Mouse (Mus musculus) C2C12 (cell line): ENCODE measurements around the gene Tlr5. TPM values are rescaled to one million over a fixed set of nuclear protein-coding genes. Genes with fewer than 3 reads are reported as not detected.

Experiments used
- H3K27me3 ChIP-seq: one replicate; pipeline ENCODE4 v1.6.1; 2011; ENCODE audit not compliant: control insufficient read depth, insufficient read depth, insufficient read length
- H3K36me3 ChIP-seq: one replicate; pipeline ENCODE4 v1.6.1; 2011; ENCODE audit not compliant: control insufficient read depth, insufficient read depth
- H3K4me3 ChIP-seq: one replicate; pipeline ENCODE4 v1.5.1; 2011; ENCODE audit warnings: mild to moderate bottlenecking, control low read depth; ENCODE audit not compliant: poor library complexity, insufficient read depth, severe bottlenecking
- H3K79me2 ChIP-seq: one replicate; pipeline ENCODE4 v1.6.1; 2011; ENCODE audit not compliant: control insufficient read depth, insufficient read depth
- H3K79me3 ChIP-seq: one replicate; pipeline ENCODE4 v1.6.1; 2011; ENCODE audit warnings: low read depth, control low read depth
- H3ac ChIP-seq: one replicate; pipeline ENCODE3; 2011; ENCODE audit warnings: low read depth; ENCODE audit not compliant: control insufficient read depth, insufficient read length
- CEBPB ChIP-seq: IDR thresholded peaks from one replicate; pipeline ENCODE4 v1.6.1; 2011; ENCODE audit warnings: low read depth, mild to moderate bottlenecking, control low read depth, moderate library complexity
- CTCF ChIP-seq: IDR thresholded peaks from one replicate; pipeline ENCODE4 v1.5.1; 2011; ENCODE audit not compliant: control insufficient read depth, insufficient read depth, insufficient read length
- FOSL1 ChIP-seq: IDR thresholded peaks from one replicate; pipeline ENCODE4 v1.8.0; 2011; ENCODE audit warnings: mild to moderate bottlenecking, low read length; ENCODE audit not compliant: poor library complexity, insufficient read depth, severe bottlenecking
- MAX ChIP-seq: IDR thresholded peaks from one replicate; pipeline ENCODE4 v1.6.1; 2011; ENCODE audit warnings: mild to moderate bottlenecking, control low read depth
- MYOD1 ChIP-seq: IDR thresholded peaks from one replicate; pipeline ENCODE4 v1.6.1; 2011; ENCODE audit warnings: low read depth; ENCODE audit not compliant: control insufficient read depth, insufficient read length
- MYOG ChIP-seq: IDR thresholded peaks from one replicate; pipeline ENCODE4 v1.6.1; 2011; ENCODE audit not compliant: control insufficient read depth, insufficient read length; ENCODE audit errors: extremely low read depth
- USF1 ChIP-seq: IDR thresholded peaks from one replicate; pipeline ENCODE4 v1.6.1; 2011; ENCODE audit warnings: low read depth, mild to moderate bottlenecking, control low read depth, moderate library complexity
- polyA plus RNA-seq: library from polyadenylated mRNA; unstranded; fragments of >200 nt; fragmentation: generic; extraction: Trizol; gene quantifications from one replicate; pipeline ENCODE4 v1.2.1, GENCODE M21; 2012; ENCODE audit warnings: missing spikeins

The Tlr5 gene
- polyA plus RNA-seq, 1 experiment: not detected

- Histone ChIP-seq H3K27me3 (no peaks in the 10 kb centered on the region), H3K36me3 (no peaks in the 10 kb centered on the region), H3K4me3 (no peak overlapping the region), H3ac (no peak overlapping the region), H3K79me3 (no peaks in the 10 kb centered on the region), H3K79me2 (no peaks in the 10 kb centered on the region)
- peak; percentile 91 for TF ChIP-seq FOSL1
- peak; percentile 97 for TF ChIP-seq CEBPB
- TF ChIP-seq USF1: no peak
Measured at GRCm38 (mm10) chr1:182944638-182945037, 9.9 kb upstream of the Tlr5 start.

GRCm38 (mm10) chr1:182945561-182945960, 9.0 kb upstream of the Tlr5 start:
- TF ChIP-seq MAX (no peak), FOSL1 (no peak), CTCF (no peak), USF1 (no peak), MYOG (no peak), CEBPB (no peak), MYOD1 (no peak)
- Histone ChIP-seq H3K27me3 (no peaks in the 10 kb centered on the region), H3K79me2 (no peaks in the 10 kb centered on the region), H3K4me3 (no peak overlapping the region), H3K79me3 (no peaks in the 10 kb centered on the region), H3K36me3 (no peaks in the 10 kb centered on the region), H3ac (no peak overlapping the region)

GRCm38 (mm10) chr1:182951298-182951697, 3.3 kb upstream of the Tlr5 start:
- no peaks in the 10 kb centered on the region for H3K36me3 ChIP-seq
- H3K79me3 ChIP-seq: no peaks in the 10 kb centered on the region
- H3K4me3 ChIP-seq: no peak overlapping the region
- TF ChIP-seq CEBPB: no peak
- no peak for TF ChIP-seq MYOG
- TF ChIP-seq MAX: no peak
- TF ChIP-seq CTCF: no peak
- no peak for TF ChIP-seq MYOD1
- no peak overlapping the region for H3ac ChIP-seq
- H3K27me3 ChIP-seq: no peaks in the 10 kb centered on the region
- no peaks in the 10 kb centered on the region for H3K79me2 ChIP-seq

- no peaks in the 10 kb centered on the region for H3K79me3 ChIP-seq
- H3K79me2 ChIP-seq: no peaks in the 10 kb centered on the region
- no peak overlapping the region for H3ac ChIP-seq
- TF ChIP-seq MAX (no peak), CTCF (no peak), CEBPB (no peak), USF1 (no peak), MYOG (no peak), FOSL1 (no peak), MYOD1 (no peak)
- H3K36me3 ChIP-seq: no peaks in the 10 kb centered on the region
- no peaks in the 10 kb centered on the region for H3K27me3 ChIP-seq
- H3K4me3 ChIP-seq: no peak overlapping the region
Measured at GRCm38 (mm10) chr1:182953165-182953564, 1.4 kb upstream of the Tlr5 start.

GRCm38 (mm10) chr1:182953667-182954066, 921 bp upstream of the Tlr5 start:
- H3K4me3 ChIP-seq: no peak overlapping the region
- TF ChIP-seq USF1 (no peak), MYOD1 (no peak), FOSL1 (no peak), CTCF (no peak), MYOG (no peak), MAX (no peak), CEBPB (no peak)

GRCm38 (mm10) chr1:182955047-182955620, 546 bp downstream of the Tlr5 start:
- H3ac ChIP-seq: no peak overlapping the region
- H3K4me3 ChIP-seq: no peak overlapping the region
- H3K27me3 ChIP-seq: no peaks in the 10 kb centered on the region
- no peaks in the 10 kb centered on the region for H3K36me3 ChIP-seq
- TF ChIP-seq USF1 (no peak), FOSL1 (no peak), MAX (no peak), CEBPB (no peak), MYOD1 (no peak), MYOG (no peak), CTCF (no peak)
- H3K79me2 ChIP-seq: no peaks in the 10 kb centered on the region
- H3K79me3 ChIP-seq: no peaks in the 10 kb centered on the region

More at GRCm38 (mm10) chr1:182953667-182954066, 921 bp upstream of the Tlr5 start:
- Histone ChIP-seq H3K36me3 (no peaks in the 10 kb centered on the region), H3K79me2 (no peaks in the 10 kb centered on the region), H3K27me3 (no peaks in the 10 kb centered on the region), H3K79me3 (no peaks in the 10 kb centered on the region), H3ac (no peak overlapping the region)
